Mouse (Mus musculus) neural tube, embryonic 14.5 days (tissue): ENCODE results near the gene Dnah11. TPM values are rescaled to one million over a fixed set of nuclear protein-coding genes. Genes with fewer than 3 reads are reported as not detected.

Experiments used
- ATAC-seq: fragments of 200-750 bp; cut with Nextera tagmentation; 2 replicates; pipeline ENCODE4 v1.8.0; 2017; ENCODE audit warnings: low read depth, mild to moderate bottlenecking, moderate TSS enrichment, moderate library complexity
- H3K27ac ChIP-seq: fragments of 300-500 bp; sonication (generic); 2 replicates; pipeline ENCODE4 v1.5.1; 2014; ENCODE audit warnings: low read depth, mild to moderate bottlenecking, control low read depth, low read length, moderate library complexity, mixed read lengths
- H3K27me3 ChIP-seq: fragments of 300-500 bp; sonication (generic); 2 replicates; pipeline ENCODE4 v1.6.1; 2014; ENCODE audit warnings: low read length; ENCODE audit not compliant: control insufficient read depth, insufficient read depth
- H3K36me3 ChIP-seq: fragments of 300-500 bp; sonication (generic); 2 replicates; pipeline ENCODE4 v1.6.1; 2014; ENCODE audit warnings: low read length, mixed read lengths; ENCODE audit not compliant: control insufficient read depth, insufficient read depth
- H3K4me1 ChIP-seq: fragments of 300-500 bp; sonication (generic); 2 replicates; pipeline ENCODE4 v1.6.1; 2014; ENCODE audit warnings: low read length; ENCODE audit not compliant: control insufficient read depth, insufficient read depth
- H3K4me2 ChIP-seq: fragments of 300-500 bp; sonication (generic); 2 replicates; pipeline ENCODE4 v1.6.1; 2014; ENCODE audit warnings: mild to moderate bottlenecking, low read depth, low read length, control low read depth
- H3K4me3 ChIP-seq: fragments of 300-500 bp; sonication (generic); 2 replicates; pipeline ENCODE4 v1.5.1; 2014; ENCODE audit warnings: low read depth, low read length, control low read depth, mixed read lengths
- H3K9ac ChIP-seq: fragments of 300-500 bp; sonication (generic); replicated peaks from 2 replicates; pipeline ENCODE4 v1.6.1; 2014; ENCODE audit warnings: low read depth, mild to moderate bottlenecking, control low read depth, low read length, mixed read lengths
- H3K9me3 ChIP-seq: fragments of 300-500 bp; sonication (generic); 2 replicates; pipeline ENCODE4 v1.6.1; 2016; ENCODE audit warnings: low read length; ENCODE audit not compliant: control insufficient read depth
- WGBS: fragments of 180-500 bp; shearing (Covaris S2); extraction: QIAGEN DNeasy Blood & Tissue Kit; methylation state at CpG from one replicate; pipeline ENCODE4 v1.1.7; 2014; 5-methylcytosine and 5-hydroxymethylcytosine counted together
- polyA plus RNA-seq: library from polyadenylated mRNA; unstranded; fragments of >200 nt; fragmentation: Nextera tagmentation; extraction: Ambion mirVana; gene quantifications from 2 replicates; pipeline ENCODE4 v1.2.1, GENCODE M21; 2014

Gene Dnah11
- polyA plus RNA-seq, 1 experiment from 2014 or later = 0.37 TPM

DNA sequence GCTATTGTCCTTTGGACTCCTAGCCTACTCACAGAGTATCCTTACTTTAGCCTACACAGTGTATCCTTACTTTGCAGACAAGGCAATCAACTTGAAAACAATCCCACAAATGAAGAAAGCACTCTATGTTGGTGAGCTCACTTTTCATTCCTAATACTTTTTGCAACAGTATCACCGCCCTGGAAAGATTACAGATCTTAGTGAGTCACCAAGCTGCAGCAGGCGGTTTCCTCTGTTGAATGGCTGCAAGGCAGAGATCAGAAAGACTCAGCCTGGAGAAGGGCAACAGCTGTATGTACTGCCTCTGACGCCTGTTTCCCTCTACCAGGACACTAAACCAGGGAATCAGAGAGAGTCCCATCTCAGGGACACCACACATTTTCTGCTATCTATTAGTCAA, 218.5 kb downstream of the Dnah11 start:
- Histone ChIP-seq H3K4me1 (no peaks in the 10 kb centered on the region), H3K36me3 (no peaks in the 10 kb centered on the region), H3K4me3 (no peak overlapping the region), H3K27ac (no peak overlapping the region), H3K9ac (no peak overlapping the region), H3K27me3 (peaks cover 4% of the 10 kb centered on the region; the same call in 1 of the 2 replicates), H3K9me3 (no peaks in the 10 kb centered on the region), H3K4me2 (no peak overlapping the region)
- no peak for ATAC-seq
- WGBS = 73% methylated on average over 3 of the region's 3 CpGs

DNA sequence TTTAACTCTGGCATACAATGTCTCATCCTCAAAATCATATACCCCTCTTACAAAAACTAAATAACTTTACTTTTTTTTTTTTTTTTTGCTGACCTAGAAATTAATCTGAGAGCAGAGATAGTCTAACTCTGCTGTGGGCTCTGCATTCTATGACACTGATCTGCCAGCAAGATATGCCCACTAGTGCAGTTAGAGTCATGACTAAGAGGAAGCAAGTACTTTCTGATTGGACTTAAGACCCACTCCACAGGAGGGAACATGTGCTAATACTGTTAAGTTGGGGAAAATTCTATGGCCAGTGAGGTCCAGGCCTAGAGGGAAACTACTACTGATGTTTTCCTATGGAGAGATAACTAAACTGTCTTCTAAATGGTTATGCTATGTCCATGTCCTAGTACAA, 225.1 kb downstream of the Dnah11 start:
- Histone ChIP-seq H3K9ac (no peak overlapping the region), H3K27ac (no peak overlapping the region), H3K36me3 (no peaks in the 10 kb centered on the region), H3K4me3 (no peak overlapping the region), H3K27me3 (no peaks in the 10 kb centered on the region), H3K4me1 (no peaks in the 10 kb centered on the region), H3K9me3 (no peaks in the 10 kb centered on the region), H3K4me2 (no peak overlapping the region)
- ATAC-seq = no peak

- no peak overlapping the region for H3K27ac ChIP-seq
- WGBS = 62% methylated on average over 2 of the region's 2 CpGs
- no peaks in the 10 kb centered on the region for H3K27me3 ChIP-seq
- H3K9me3 ChIP-seq = no peaks in the 10 kb centered on the region
- H3K36me3 ChIP-seq = no peaks in the 10 kb centered on the region
- H3K4me1 ChIP-seq = no peaks in the 10 kb centered on the region
- no peak overlapping the region for H3K9ac ChIP-seq
- ATAC-seq = no peak
- no peak overlapping the region for H3K4me3 ChIP-seq
- no peak overlapping the region for H3K4me2 ChIP-seq
Measured at GRCm38 (mm10) chr12:117962698-117963097, 236.1 kb downstream of the Dnah11 start.

GRCm38 (mm10) chr12:117959213-117959612, 239.6 kb downstream of the Dnah11 start:
- H3K4me1 ChIP-seq = no peaks in the 10 kb centered on the region

DNA sequence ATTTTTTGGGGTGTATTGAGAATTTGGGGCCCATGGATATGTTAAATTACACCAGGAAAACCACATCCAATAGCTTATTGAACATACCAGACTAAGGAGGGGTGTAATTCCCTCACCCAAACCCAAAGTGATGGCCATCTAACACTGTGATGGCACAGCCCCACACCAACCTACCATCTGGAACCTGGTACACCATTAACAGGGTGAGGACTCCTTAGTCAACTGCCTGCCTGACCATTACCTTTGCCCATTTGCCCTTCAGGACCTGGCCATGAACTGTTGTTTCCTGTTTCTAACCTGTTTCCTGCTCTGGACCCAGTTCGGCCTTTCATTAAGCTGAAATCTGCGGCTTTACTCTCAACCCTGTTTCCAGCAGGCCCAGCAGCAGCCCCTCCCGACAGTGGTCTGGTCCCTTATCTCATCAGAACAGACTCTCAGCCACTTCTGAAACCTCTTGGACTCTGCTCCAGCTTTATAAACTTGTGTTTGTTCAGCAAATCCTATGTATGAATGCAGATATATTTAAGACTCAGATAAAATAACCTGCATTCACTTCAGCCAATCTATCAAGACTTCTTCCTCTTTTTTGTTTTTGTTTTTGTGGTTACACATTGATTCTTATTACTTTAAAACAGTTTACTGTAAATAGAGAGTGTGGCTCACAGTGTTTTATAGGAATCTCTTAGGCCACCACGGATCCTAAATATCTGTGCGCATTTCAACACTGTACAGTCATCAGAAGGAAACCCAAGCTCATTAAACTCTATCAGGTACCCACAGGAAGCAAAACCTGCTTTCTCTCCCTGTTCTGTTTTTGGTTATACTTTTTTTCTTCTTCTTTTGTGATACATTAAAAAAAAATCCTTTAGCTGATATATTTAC, 251.8 kb downstream of the Dnah11 start:
- Histone ChIP-seq H3K27me3 (no peaks in the 10 kb centered on the region), H3K36me3 (no peaks in the 10 kb centered on the region), H3K4me3 (no peak overlapping the region), H3K9me3 (no peaks in the 10 kb centered on the region), H3K9ac (no peak overlapping the region), H3K4me2 (no peak overlapping the region), H3K27ac (no peak overlapping the region), H3K4me1 (no peaks in the 10 kb centered on the region)
- ATAC-seq = no peak
- 78% methylated on average over 5 of the region's 5 CpGs for WGBS

More at GRCm38 (mm10) chr12:117959213-117959612, 239.6 kb downstream of the Dnah11 start:
- no peak for ATAC-seq
- no peaks in the 10 kb centered on the region for H3K36me3 ChIP-seq
- H3K9me3 ChIP-seq = no peaks in the 10 kb centered on the region
- H3K9ac ChIP-seq = no peak overlapping the region
- no peaks in the 10 kb centered on the region for H3K27me3 ChIP-seq
- H3K27ac ChIP-seq = no peak overlapping the region
- no peak overlapping the region for H3K4me2 ChIP-seq
- no peak overlapping the region for H3K4me3 ChIP-seq

- Histone ChIP-seq H3K4me2 (no peak overlapping the region), H3K4me3 (no peak overlapping the region), H3K9me3 (no peaks in the 10 kb centered on the region), H3K9ac (no peak overlapping the region), H3K27ac (no peak overlapping the region), H3K36me3 (no peaks in the 10 kb centered on the region), H3K27me3 (no peaks in the 10 kb centered on the region), H3K4me1 (no peaks in the 10 kb centered on the region)
- ATAC-seq = no peak
- 55% methylated on average over 7 of the region's 7 CpGs for WGBS
Measured at GRCm38 (mm10) chr12:117941947-117942346, 256.9 kb downstream of the Dnah11 start.

GRCm38 (mm10) chr12:117938214-117938613, 260.6 kb downstream of the Dnah11 start:
- no peak overlapping the region for H3K4me3 ChIP-seq
- no peak for ATAC-seq
- H3K4me1 ChIP-seq = no peaks in the 10 kb centered on the region
- no peaks in the 10 kb centered on the region for H3K9me3 ChIP-seq
- no peak overlapping the region for H3K27ac ChIP-seq
- 52% methylated on average over 2 of the region's 2 CpGs for WGBS
- H3K27me3 ChIP-seq = no peaks in the 10 kb centered on the region
- no peak overlapping the region for H3K4me2 ChIP-seq
- H3K9ac ChIP-seq = no peak overlapping the region
- H3K36me3 ChIP-seq = no peaks in the 10 kb centered on the region

DNA sequence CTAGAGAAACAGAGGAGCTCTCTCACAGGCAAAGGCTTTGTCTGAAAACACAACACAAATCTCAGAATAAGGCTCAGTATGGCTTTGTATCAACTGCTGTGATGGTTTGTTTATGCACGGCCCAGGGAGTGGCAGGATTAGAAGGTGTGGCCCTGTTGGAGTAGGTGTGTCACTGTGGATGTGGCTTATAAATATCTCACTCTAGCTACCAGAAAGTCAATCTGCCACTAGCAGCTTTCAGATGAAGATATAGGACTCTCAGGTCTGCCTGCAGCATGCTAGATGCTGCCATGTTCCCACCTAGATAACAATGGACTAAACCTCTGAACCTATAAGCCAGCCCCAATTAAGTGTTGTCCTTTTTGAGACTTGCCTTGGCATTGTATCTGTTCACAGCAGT, 266.8 kb downstream of the Dnah11 start:
- Histone ChIP-seq H3K4me3 (no peak overlapping the region), H3K4me2 (no peak overlapping the region), H3K9me3 (no peaks in the 10 kb centered on the region), H3K9ac (no peak overlapping the region), H3K27ac (no peak overlapping the region), H3K27me3 (no peaks in the 10 kb centered on the region), H3K36me3 (no peaks in the 10 kb centered on the region), H3K4me1 (no peaks in the 10 kb centered on the region)
- ATAC-seq = no peak
- WGBS = 77% methylated on average over 1 of the region's 1 CpGs

- 82% methylated on average over 4 of the region's 4 CpGs for WGBS
Measured at GRCm38 (mm10) chr12:117929768-117930167, 269.1 kb downstream of the Dnah11 start.

More at GRCm38 (mm10) chr12:117929768-117930167, 269.1 kb downstream of the Dnah11 start:
- no peak overlapping the region for H3K4me3 ChIP-seq
- H3K36me3 ChIP-seq = no peaks in the 10 kb centered on the region
- H3K9me3 ChIP-seq = no peaks in the 10 kb centered on the region
- H3K4me2 ChIP-seq = no peak overlapping the region
- H3K27me3 ChIP-seq = no peaks in the 10 kb centered on the region
- no peak for ATAC-seq
- no peaks in the 10 kb centered on the region for H3K4me1 ChIP-seq
- H3K27ac ChIP-seq = no peak overlapping the region
- H3K9ac ChIP-seq = no peak overlapping the region
